Mouse (Mus musculus) adrenal gland, postnatal 14 days (tissue): ENCODE results near the gene Cd6. TPM values are rescaled to one million over a fixed set of nuclear protein-coding genes. Genes with fewer than 3 reads are reported as not detected.
A peak's percentile ranks its signal among the peaks of the same experiment; 100 is the strongest.

ENCODE experiments used
- DNase-seq: peaks from one replicate; pipeline ENCODE4 v3.0.0; 2021; ENCODE audit warnings: mixed read lengths
- long read RNA-seq, 2 experiments: library from polyadenylated mRNA; stranded (forward); transcript quantifications; one replicate each; pipeline ENCODE4 v2.0.0; 2021
- total RNA-seq: library from RNA; stranded (reverse); gene quantifications from 2 replicates; pipeline ENCODE4 v1.2.3, GENCODE M21; 2021

Cd6 gene
- total RNA-seq: 0.41 and 5.2 TPM in 2 replicates
- long read RNA-seq, experiment 1, partial matches to known transcripts: 0 of 5 reads
- long read RNA-seq, experiment 1, other reads (novel, unspliced or antisense): 2 of 5 reads
- long read RNA-seq, experiment 2, partial matches to known transcripts: 0 of 1 reads
- long read RNA-seq, experiment 2, other reads (novel, unspliced or antisense): 0 of 1 reads

- DNase-seq: no peak
These were observed at the start of gene Cd6 for GRCm38 (mm10) chr19:10829436-10830175. TSS of gene Cd6 (minus strand) at chr19:10830058.

GRCm38 (mm10) chr19:10878201-10878837 lies 48.5 kb upstream of the Cd6 start:
- peak; percentile 51 for DNase-seq

- peak; percentile 22 for DNase-seq
These were observed 41.6 kb upstream of the Cd6 start for GRCm38 (mm10) chr19:10871328-10871961.

- DNase-seq: peak; percentile 46
These were observed 40.8 kb upstream of the Cd6 start for GRCm38 (mm10) chr19:10870676-10871075.

- no peak for DNase-seq
These were observed 40.1 kb upstream of the Cd6 start, which contains the start of gene Tmem132a for GRCm38 (mm10) chr19:10869886-10870527. TSS of gene Tmem132a (minus strand) at chr19:10869940.

GRCm38 (mm10) chr19:10869241-10869885 lies 39.5 kb upstream of the Cd6 start:
- DNase-seq: peak; percentile 86

- no peak for DNase-seq
These were observed 38.8 kb upstream of the Cd6 start for GRCm38 (mm10) chr19:10868623-10869141.

GRCm38 (mm10) chr19:10867946-10868622 lies 38.2 kb upstream of the Cd6 start:
- no peak for DNase-seq

- DNase-seq: no peak
These were observed 36.5 kb upstream of the Cd6 start for GRCm38 (mm10) chr19:10866351-10866750.

GRCm38 (mm10) chr19:10860072-10860497 lies 30.2 kb upstream of the Cd6 start:
- no peak for DNase-seq

GRCm38 (mm10) chr19:10856520-10856919 lies 26.7 kb upstream of the Cd6 start:
- DNase-seq: no peak

GRCm38 (mm10) chr19:10855422-10855821 lies 25.6 kb upstream of the Cd6 start:
- no peak for DNase-seq

GRCm38 (mm10) chr19:10847311-10848087 lies 17.6 kb upstream of the Cd6 start:
- DNase-seq: peak; percentile 78

- DNase-seq: no peak
These were observed 16.3 kb upstream of the Cd6 start for GRCm38 (mm10) chr19:10846150-10846549.

- no peak for DNase-seq
These were observed 15.6 kb upstream of the Cd6 start for GRCm38 (mm10) chr19:10845454-10845853.

GRCm38 (mm10) chr19:10844206-10844605 lies 14.3 kb upstream of the Cd6 start:
- no peak for DNase-seq

GRCm38 (mm10) chr19:10842914-10843313 lies 13.1 kb upstream of the Cd6 start:
- DNase-seq: no peak

GRCm38 (mm10) chr19:10841721-10842626 lies 12.1 kb upstream of the Cd6 start:
- DNase-seq: peak; percentile 38
